Mouse (Mus musculus) brain, embryonic 14.5 days (tissue): Measurements from ENCODE around the gene Rhov.

ENCODE experiments used
- CTCF ChIP-seq: fragments of 200-500 bp; IDR thresholded peaks from 2 replicates; pipeline ENCODE4 v1.5.1; 2012; ENCODE audit warnings: inconsistent platforms, mild to moderate bottlenecking, moderate library complexity, borderline replicate concordance; ENCODE audit not compliant: insufficient read depth, insufficient read length; ENCODE audit errors: extremely low read depth
- POLR2A ChIP-seq: fragments of 200-500 bp; IDR thresholded peaks from 2 replicates; pipeline ENCODE4 v1.6.1; 2012; ENCODE audit warnings: mild to moderate bottlenecking, inconsistent platforms, borderline replicate concordance; ENCODE audit not compliant: poor library complexity, insufficient read depth, insufficient read length, severe bottlenecking; ENCODE audit errors: extremely low read depth

GRCm38 (mm10) chr2:119299981-119300818, 29.1 kb upstream of the Rhov start:
- peak; percentile 67 for TF ChIP-seq CTCF
- no peak for TF ChIP-seq POLR2A
